Mouse (Mus musculus) left cerebral cortex, adult 2 months (tissue): Measurements from ENCODE around the gene Pik3r2. TPM values are rescaled to one million over a fixed set of nuclear protein-coding genes. Genes with fewer than 3 reads are reported as not detected.
"Not testable (repeated sequence)": the region's sequence is repeated elsewhere in the genome, so short reads cannot be mapped to it uniquely, and the experiment has no call there.

Experiments
- DNase-seq, 2 experiments: peaks; one replicate each; pipeline ENCODE4 v3.0.0; 2021 to 2022; ENCODE audit warnings: low spot score in 2 of 2, mixed read lengths in 1 of 2; ENCODE audit errors: extremely low spot score in 1 of 2
- H3K27ac ChIP-seq: fragments of 200-600 bp; 2 replicates; pipeline ENCODE4 v1.8.1; 2022
- H3K4me3 ChIP-seq: fragments of 200-600 bp; 2 replicates; pipeline ENCODE4 v1.8.1; 2022
- CTCF ChIP-seq: fragments of 200-600 bp; IDR thresholded peaks from 2 replicates; pipeline ENCODE4 v1.8.1; 2022; ENCODE audit warnings: antibody characterized with exemption, mild to moderate bottlenecking, moderate library complexity
- intact Hi-C: fragments of 180-260 bp; cut with DNase I; formaldehyde crosslinking; loops from one replicate; pipeline ENCODE4 v1.15.1; 2025
- long read RNA-seq, 2 experiments: library from polyadenylated mRNA; stranded (forward); transcript quantifications; one replicate each; pipeline ENCODE4 v2.0.0; 2021; ENCODE audit warnings: borderline mapping rate in 2 of 2
- total RNA-seq, 2 experiments: library from RNA; stranded (reverse); gene quantifications; 2 replicates each; pipeline ENCODE4 v1.2.3; 2021

Gene Pik3r2
- 100 to 1,000 TPM; 159 to 160 TPM for total RNA-seq
- long read RNA-seq, experiment 1, transcript Pik3r2-201 (16 exons, 3,165 nt) = major isoform, 297 of 364 reads
- long read RNA-seq, experiment 1, partial matches to known transcripts = 35 of 364 reads
- long read RNA-seq, experiment 1, other reads (novel, unspliced or antisense) = 31 of 364 reads
- long read RNA-seq, experiment 2, transcript Pik3r2-201 (16 exons, 3,165 nt) = major isoform, 259 of 344 reads
- long read RNA-seq, experiment 2, partial matches to known transcripts = 34 of 344 reads
- long read RNA-seq, experiment 2, other reads (novel, unspliced or antisense) = 51 of 344 reads

DNA sequence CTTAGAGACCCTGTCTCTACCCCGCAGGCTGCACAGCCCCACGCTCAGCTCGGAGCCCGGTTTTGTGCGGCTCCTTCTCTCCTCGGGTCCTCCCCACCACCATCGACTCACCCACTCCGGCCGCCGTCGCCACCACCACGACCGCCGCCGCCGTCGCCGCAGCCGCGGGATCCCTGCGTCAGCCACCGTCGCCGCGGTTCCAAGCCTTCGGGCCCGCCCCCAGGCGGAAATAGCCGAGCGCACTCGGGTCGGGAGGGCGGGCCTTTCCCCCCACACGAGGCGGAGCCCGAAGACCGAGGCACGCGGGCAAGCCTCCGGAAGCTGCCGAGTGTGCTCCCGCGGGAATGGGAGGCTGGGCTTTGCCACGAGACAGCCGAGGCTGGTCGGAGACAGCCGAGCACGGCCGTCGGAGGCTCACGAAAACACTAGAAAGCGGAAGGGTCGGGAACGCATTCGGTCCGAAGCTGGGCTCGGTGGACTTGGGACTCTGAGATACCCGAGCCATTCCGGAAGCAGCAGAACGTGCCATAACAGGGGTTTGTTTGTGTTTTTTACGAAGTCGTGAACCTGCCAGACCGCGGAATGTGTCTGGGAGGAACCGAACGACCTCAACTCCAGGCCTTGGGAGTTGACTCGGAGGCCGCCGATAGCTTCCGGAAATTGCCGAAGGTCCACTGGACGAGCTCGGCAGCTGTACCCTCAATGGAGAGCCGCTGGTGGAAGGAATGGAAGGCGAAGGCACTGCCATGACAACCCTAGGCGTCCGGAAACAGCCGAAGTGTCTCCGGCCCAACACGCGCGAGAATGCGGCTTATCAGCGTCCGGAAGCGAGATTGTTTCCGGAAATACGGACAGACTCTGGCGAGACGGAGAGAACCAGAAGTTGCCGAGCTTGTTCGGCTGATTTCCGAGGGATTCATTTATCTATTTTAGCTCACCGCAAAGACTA, at the start of gene Pik3r2:
Gene Pik3r2 (minus strand): TSS at position 218 of the 949 bp plus-strand sequence.
- TF ChIP-seq CTCF = peak; percentile 7; the same call in 1 of the 2 replicates
- peak; percentile 98 to 99 for DNase-seq
- peak within 1 kb of the TSS; percentile 95 for H3K27ac ChIP-seq
- intact Hi-C loops = no loop called here
- H3K4me3 ChIP-seq = peak within 1 kb of the TSS; percentile 87

DNA sequence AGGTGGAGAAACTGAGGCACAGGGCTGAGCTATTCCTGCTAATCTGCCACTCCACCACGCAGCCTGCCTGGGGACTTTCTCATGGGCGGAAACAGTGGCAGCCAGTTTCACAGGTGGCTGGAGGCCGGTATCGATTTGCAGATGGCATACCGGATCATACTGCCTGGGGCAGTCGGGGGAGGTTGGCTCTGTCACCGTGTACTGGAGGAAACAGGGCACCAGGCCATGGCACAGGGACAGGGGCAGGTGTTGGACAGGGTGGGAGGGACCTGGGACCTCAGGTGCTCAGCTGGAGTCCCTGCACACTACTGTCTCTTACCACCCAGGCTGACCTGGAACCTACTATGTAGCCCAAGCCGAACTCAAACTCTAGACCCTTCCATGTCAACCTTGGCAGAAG, 49.3 kb upstream of the Pik3r2 start:
- no peak for DNase-seq
- intact Hi-C loops = no loop called here
- Histone ChIP-seq H3K4me3 (no peak overlapping the region), H3K27ac (no peak overlapping the region)
- no peak for TF ChIP-seq CTCF

DNA sequence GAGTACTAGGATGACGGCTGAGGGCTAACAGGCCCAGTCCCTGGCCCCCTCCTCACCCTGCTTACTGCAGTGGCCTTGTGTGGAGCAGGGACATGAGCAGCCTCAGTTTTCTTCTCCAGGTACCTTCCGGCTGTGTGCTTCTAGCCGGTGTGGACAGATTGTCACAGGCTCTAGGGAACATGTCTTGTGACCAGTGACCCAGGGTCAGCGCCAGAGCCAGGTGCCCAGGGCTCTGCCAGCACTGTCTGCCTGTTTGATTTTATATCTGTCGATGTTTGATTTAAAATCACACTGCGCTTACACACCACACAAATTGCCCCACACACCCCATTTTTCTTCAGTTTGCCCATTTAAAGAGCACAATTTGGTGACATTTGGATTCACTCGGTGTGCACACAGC, 47.3 kb upstream of the Pik3r2 start:
- intact Hi-C loops = no loop called here
- TF ChIP-seq CTCF = no peak
- Histone ChIP-seq H3K27ac (no peak overlapping the region), H3K4me3 (no peak overlapping the region)
- no peak for DNase-seq

DNA sequence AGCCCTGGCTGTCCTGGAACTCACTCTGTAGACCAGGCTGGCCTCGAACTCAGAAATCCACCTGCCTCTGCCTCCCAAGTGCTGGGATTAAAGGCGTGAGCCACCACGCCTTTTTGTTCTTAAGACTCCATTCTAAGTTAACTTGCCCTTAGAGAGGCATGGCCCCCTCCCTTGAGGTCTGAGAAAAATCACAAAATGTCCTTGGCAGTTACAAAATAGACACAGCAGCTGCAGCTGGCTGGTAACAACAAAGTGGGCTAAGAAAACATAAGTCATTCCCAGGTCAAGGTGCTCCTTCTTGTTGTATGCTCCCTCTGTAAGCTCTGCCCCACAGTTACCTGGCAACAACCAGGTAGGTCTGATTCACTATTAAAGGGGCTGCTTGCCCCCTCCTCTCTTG, 46.1 kb upstream of the Pik3r2 start:
- not testable (repeated sequence) for DNase-seq, H3K4me3 ChIP-seq, H3K27ac ChIP-seq
- intact Hi-C loops = loop anchor here (1.0 kb wide), 1 partner anchor 19 kb away; no protein-coding TSS in a partner anchor

DNA sequence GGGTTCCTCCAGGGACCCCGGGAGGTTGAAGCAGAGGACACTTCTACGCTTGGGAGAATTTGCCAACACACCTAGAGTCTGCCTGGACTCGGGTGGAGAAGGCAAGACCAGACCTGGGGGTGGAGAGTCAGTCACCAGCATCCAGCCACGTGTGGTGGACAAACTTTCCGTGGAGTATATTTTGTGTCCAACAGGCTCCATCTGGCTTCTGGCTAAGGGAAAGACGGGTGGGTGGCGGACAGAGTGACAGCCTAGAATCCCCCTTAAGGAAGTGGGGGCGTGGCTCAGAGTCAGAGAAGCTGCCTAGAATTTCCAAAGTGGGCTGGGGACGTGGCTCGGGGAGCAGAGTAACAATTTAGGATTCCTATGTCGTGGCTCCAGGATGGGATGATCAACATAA, 45.5 kb upstream of the Pik3r2 start:
- Histone ChIP-seq H3K27ac (no peak overlapping the region), H3K4me3 (no peak overlapping the region)
- intact Hi-C loops = loop anchor here (1.0 kb wide), 1 partner anchor 19 kb away; no protein-coding TSS in a partner anchor
- DNase-seq = peak in 1 of 2 experiments; percentile 38
- no peak for TF ChIP-seq CTCF

DNA sequence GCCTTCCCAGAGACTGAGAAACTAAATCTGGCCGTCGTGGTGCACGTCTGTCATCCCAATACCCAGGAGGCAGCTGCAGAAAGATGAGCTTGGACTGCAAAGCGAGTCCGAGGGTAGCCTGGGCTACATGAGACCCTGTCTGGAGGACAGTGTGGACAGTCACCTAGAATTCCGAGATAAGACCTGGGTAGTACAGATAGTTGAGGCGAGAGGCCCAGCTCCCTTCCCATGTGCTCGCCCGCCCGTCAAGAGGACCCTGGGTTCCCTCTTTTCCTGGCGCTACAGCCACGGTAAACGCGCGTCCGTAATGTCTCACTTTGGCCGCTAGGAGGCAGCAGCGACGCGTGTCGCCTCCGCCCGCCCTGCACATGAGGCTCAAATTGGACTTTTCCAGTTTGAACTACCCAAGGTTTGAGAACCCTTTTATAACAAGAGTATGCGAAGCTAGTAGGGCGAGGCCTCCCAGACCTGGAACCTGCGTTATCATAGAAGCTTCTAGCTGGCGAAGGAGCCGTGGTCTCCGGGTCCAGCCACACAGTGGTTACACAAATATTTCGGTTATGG, 45.0 kb upstream of the Pik3r2 start:
- DNase-seq = peak; percentile 62 to 74
- Histone ChIP-seq H3K4me3 (no peak overlapping the region), H3K27ac (no peak overlapping the region)
- TF ChIP-seq CTCF = peak; percentile 94
- intact Hi-C loops = no loop called here

DNA sequence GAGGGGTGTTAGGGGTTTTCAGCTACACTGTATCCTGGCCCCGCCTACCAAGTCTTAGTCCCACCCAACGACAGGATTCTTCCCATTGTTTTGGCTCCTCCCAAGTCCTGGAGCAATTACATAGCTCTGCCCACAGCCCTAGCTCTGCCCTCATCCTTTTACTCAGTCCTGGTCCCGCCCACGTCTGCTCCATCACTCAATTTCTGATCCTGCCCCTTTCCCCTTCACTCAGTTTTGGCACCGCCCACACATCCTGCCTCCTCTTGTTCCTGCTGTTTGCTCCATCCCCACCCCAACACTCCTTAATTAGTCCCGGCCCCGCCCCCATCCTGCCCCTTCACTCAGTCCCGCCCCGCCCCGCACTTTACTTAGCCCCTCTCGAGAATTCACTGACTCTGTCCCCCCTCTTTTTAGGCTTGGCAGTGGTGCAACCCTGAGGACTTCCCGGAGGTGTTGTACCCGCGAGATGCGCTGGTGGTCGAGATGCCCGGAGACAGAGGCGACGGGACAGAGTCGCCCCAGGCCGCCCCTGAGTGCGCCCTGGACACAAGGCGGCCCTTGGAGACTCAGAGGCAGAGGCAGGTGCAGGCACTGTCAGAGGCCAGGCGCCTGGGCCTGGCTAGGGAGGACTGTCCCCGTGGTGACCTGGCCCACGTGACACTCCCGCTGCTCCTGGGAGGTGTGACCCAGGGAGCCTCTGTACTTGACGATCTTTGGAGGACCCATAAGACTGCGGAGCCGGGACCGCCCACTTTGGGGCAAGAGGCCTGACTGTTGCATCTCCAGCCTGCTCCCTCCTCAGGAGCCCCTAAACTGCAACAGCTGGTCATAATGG, 43.8 kb upstream of the Pik3r2 start:
- intact Hi-C loops = no loop called here
- DNase-seq = no peak
- TF ChIP-seq CTCF = no peak
- H3K4me3 ChIP-seq = no peak overlapping the region
- no peak overlapping the region for H3K27ac ChIP-seq

DNA sequence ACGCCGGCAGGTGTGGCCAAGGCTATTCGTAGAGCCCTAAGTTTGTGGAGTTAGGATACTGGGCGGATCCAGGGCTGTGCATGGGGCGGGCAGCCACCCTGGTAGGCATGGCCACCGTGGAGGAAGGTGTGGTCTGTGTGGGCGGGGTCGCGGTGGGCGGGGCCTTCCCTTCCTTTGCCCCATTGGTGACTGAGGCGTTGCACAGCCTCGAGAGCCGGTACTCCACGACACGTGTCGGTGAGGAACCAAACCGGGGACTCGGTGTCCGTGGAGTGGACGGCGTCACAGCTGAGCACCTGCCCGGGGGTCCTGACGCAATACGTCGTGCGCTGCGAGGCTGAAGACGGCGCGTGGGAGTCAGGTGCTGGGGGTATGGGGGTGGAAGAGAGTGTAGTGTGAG, 40.2 kb upstream of the Pik3r2 start:
- DNase-seq = peak in 1 of 2 experiments; percentile 46
- H3K4me3 ChIP-seq = peak overlapping the region; percentile 36
- H3K27ac ChIP-seq = no peak overlapping the region
- no peak for TF ChIP-seq CTCF
- intact Hi-C loops = no loop called here

DNA sequence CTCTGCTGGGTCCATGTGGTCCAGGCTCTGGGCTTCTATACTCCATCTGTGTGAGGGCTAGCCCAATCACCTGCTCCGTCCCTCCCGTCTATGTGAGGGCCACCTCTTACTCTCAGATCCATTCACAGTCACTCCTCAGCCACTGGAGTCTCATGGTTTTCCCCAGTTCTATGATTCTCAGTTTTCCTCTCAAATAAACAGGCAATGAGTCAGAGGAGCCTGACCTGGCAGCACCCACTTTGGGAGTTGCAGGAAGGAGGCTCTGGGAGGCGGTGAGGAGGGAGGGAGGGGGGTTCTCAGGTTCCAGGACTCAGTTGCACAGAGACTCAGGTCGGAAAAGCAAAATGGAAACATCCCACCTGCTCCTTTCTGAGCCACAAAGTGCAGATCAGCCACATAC, 36.4 kb upstream of the Pik3r2 start:
- intact Hi-C loops = no loop called here
- TF ChIP-seq CTCF = no peak
- Histone ChIP-seq H3K27ac (no peak overlapping the region), H3K4me3 (no peak overlapping the region)
- no peak for DNase-seq

DNA sequence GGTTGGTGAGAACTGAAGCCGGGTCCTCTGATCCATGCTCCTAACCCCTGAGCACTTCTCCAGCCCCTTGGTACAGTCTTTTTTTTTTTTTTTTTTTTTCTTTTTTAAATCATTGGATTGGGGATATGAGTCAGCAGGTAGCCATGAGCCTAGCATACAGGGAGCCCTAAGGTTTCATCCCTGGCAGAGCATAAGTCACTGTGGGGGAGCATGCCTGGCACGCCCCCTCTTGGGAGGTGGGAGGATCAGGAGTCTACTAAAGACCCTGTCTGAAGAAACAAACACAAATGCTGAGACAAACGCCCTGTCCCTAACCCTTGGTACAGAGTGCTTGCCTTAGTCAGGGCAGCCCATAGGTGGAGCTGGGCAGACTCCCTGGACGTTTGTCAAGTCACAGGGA, 35.5 kb upstream of the Pik3r2 start:
- TF ChIP-seq CTCF = no peak
- no peak overlapping the region for H3K27ac ChIP-seq
- intact Hi-C loops = no loop called here
- no peak for DNase-seq
- no peak overlapping the region for H3K4me3 ChIP-seq

DNA sequence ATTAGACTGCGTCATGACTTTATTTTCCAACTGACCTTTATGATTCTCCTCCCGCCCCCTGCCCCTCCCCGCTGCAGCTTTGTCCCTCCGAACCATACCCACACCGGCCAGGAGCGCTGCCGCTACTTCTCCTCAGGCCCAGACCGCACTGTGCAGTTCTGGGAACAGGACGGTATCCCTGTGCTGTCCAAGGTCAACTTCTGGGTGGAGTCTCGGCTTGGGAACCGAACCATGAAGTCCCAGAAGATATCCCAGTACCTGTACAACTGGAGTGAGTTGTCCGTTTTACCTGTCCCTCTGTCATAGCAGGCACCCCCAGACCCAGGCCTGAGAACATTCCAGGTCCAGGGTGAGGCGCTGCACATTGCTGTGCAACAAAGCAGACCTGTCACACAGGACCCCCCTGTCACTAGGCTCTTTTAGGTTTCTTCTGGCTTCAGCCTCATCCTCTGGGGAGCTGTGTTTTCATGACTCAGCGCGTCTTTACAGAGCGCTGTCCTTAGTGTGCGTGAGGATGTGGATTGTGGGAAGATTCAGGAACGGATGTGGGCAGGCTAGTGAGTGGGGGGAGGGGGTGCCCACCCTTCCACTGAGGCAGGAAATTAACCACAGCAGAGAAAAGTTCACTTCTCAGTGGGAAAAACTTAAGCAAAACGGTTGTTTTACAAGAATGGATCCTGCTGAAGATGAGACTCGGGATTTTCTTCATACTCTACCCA, 34.6 kb upstream of the Pik3r2 start:
- intact Hi-C loops = no loop called here
- TF ChIP-seq CTCF = no peak
- no peak for DNase-seq
- Histone ChIP-seq H3K27ac (no peak overlapping the region), H3K4me3 (no peak overlapping the region)
